Mouse (Mus musculus): ENCODE results near the gene Smim6. TPM values are rescaled to one million over a fixed set of nuclear protein-coding genes. Genes with fewer than 3 reads are reported as not detected.

Gene Smim6
- polyA plus RNA-seq, 1 experiment from 2014 or later = 0.53 TPM

GRCm38 (mm10) chr11:115899486-115900266 lies 12.1 kb upstream of the Smim6 start, which contains the start of gene Smim5:
Gene Smim5 (plus strand): TSS chr11:115899966.
- in situ Hi-C loops (cut with MboI; ENCODE audit: low pct_unique_long_range_greater_than_20kb) = no loop called here
- no peaks in the 10 kb centered on the region for H3K27me3 ChIP-seq
- TF ChIP-seq CTCF (IDR thresholded peaks at IDR 0.05) = no peak
- ChIA-PET CTCF (interaction anchor here (2.1 to 2.7 kb wide), 3 partner anchors 12 to 18 kb away, joined by 8 to 19 read pairs (median 10); no protein-coding TSS in a partner anchor), POLR2A (no interaction called here)
- ATAC-seq (peak; percentile 82), DNase-seq (ENCODE audit: low read depth, low spot score) (peak; percentile 89)

GRCm38 (mm10) chr11:115900561-115901337 lies 11.1 kb upstream of the Smim6 start:
- ChIA-PET POLR2A (interaction anchor here (1.6 kb wide), 1 partner anchor 11 kb away, joined by 4 read pairs; the partner anchor contains the start of gene Smim6), CTCF (interaction anchor here (2.1 to 2.6 kb wide), 2 partner anchors 13 to 19 kb away, joined by 8 to 10 read pairs; no protein-coding TSS in a partner anchor)
- ATAC-seq (no peak), DNase-seq (ENCODE audit: low read depth, low spot score) (no peak)
- H3K27me3 ChIP-seq = no peaks in the 10 kb centered on the region
- in situ Hi-C loops (cut with MboI; ENCODE audit: low pct_unique_long_range_greater_than_20kb) = no loop called here
- TF ChIP-seq CTCF (IDR thresholded peaks at IDR 0.05) = no peak

GRCm38 (mm10) chr11:115901338-115902161 lies 10.3 kb upstream of the Smim6 start:
- TF ChIP-seq CTCF (IDR thresholded peaks at IDR 0.05) = no peak
- H3K27me3 ChIP-seq = no peaks in the 10 kb centered on the region
- DNase-seq (ENCODE audit: low read depth, low spot score) (no peak), ATAC-seq (no peak)
- in situ Hi-C loops (cut with MboI; ENCODE audit: low pct_unique_long_range_greater_than_20kb) = no loop called here
- CTCF ChIA-PET = no interaction called here
- POLR2A ChIA-PET = interaction anchor here (0.5 to 1.6 kb wide), 2 partner anchors 10 to 11 kb away, joined by 3 to 4 read pairs; partner anchors contain the start of gene Smim6

GRCm38 (mm10) chr11:115902177-115902576 lies 9.6 kb upstream of the Smim6 start:
- ChIA-PET CTCF (interaction anchor here (1.6 kb wide), 1 partner anchor 18 kb away, joined by 4 read pairs; no protein-coding TSS in a partner anchor), POLR2A (interaction anchor here (1.5 to 1.6 kb wide), 2 partner anchors 9 to 15 kb away, joined by 3 to 4 read pairs; partner anchors contain the start of gene Smim6)
- H3K27me3 ChIP-seq = no peaks in the 10 kb centered on the region
- DNase-seq (ENCODE audit: low read depth, low spot score) (no peak), ATAC-seq (no peak)
- in situ Hi-C loops (cut with MboI; ENCODE audit: low pct_unique_long_range_greater_than_20kb) = no loop called here
- TF ChIP-seq CTCF (IDR thresholded peaks at IDR 0.05) = no peak

- in situ Hi-C loops (cut with MboI; ENCODE audit: low pct_unique_long_range_greater_than_20kb) = no loop called here
- DNase-seq (ENCODE audit: low read depth, low spot score) = no peak
- no peak for TF ChIP-seq CTCF (IDR thresholded peaks at IDR 0.05)
- POLR2A ChIA-PET = interaction anchor here (1.5 kb wide), 1 partner anchor 15 kb away, joined by 3 read pairs; no protein-coding TSS in a partner anchor
- CTCF ChIA-PET = interaction anchor here (1.6 kb wide), 1 partner anchor 17 kb away, joined by 4 read pairs; no protein-coding TSS in a partner anchor
- no peak for ATAC-seq
- H3K27me3 ChIP-seq = no peaks in the 10 kb centered on the region
Measured at GRCm38 (mm10) chr11:115902831-115903230, 9.0 kb upstream of the Smim6 start.

GRCm38 (mm10) chr11:115903384-115904230 lies 8.2 kb upstream of the Smim6 start:
- ChIA-PET CTCF (interaction anchor here (0.6 to 1.6 kb wide), 3 partner anchors 12 to 86 kb away, joined by 3 to 4 read pairs (median 4); no protein-coding TSS in a partner anchor), POLR2A (interaction anchor here (1.5 kb wide), 1 partner anchor 16 kb away, joined by 3 read pairs; no protein-coding TSS in a partner anchor)
- no peaks in the 10 kb centered on the region for H3K27me3 ChIP-seq
- ATAC-seq = no peak
- DNase-seq (ENCODE audit: low read depth, low spot score) = no peak
- TF ChIP-seq CTCF (IDR thresholded peaks at IDR 0.05) = no peak
- in situ Hi-C loops (cut with MboI; ENCODE audit: low pct_unique_long_range_greater_than_20kb) = no loop called here

GRCm38 (mm10) chr11:115904231-115904955 lies 7.4 kb upstream of the Smim6 start:
- no peaks in the 10 kb centered on the region for H3K27me3 ChIP-seq
- CTCF ChIA-PET = interaction anchor here (0.6 to 1.2 kb wide), 2 partner anchors 11 to 87 kb away, joined by 3 to 4 read pairs; no protein-coding TSS in a partner anchor
- TF ChIP-seq CTCF (IDR thresholded peaks at IDR 0.05) = no peak
- ATAC-seq = no peak
- in situ Hi-C loops (cut with MboI; ENCODE audit: low pct_unique_long_range_greater_than_20kb) = no loop called here
- POLR2A ChIA-PET = no interaction called here
- DNase-seq (ENCODE audit: low read depth, low spot score) = no peak

- DNase-seq (ENCODE audit: low read depth, low spot score) = no peak
- ATAC-seq = no peak
- no peak for TF ChIP-seq CTCF (IDR thresholded peaks at IDR 0.05)
- CTCF ChIA-PET = interaction anchor here (1.2 to 1.7 kb wide), 4 partner anchors 10 to 35 kb away, joined by 3 to 5 read pairs (median 4); no protein-coding TSS in a partner anchor
- H3K27me3 ChIP-seq = no peaks in the 10 kb centered on the region
- in situ Hi-C loops (cut with MboI; ENCODE audit: low pct_unique_long_range_greater_than_20kb) = no loop called here
- POLR2A ChIA-PET = no interaction called here
Measured at GRCm38 (mm10) chr11:115904956-115905790, 6.6 kb upstream of the Smim6 start.
